Mouse (Mus musculus) ES-Bruce4 (cell line): ENCODE measurements around the gene Krtap4-7.

Experiments used
- CTCF ChIP-seq: IDR thresholded peaks from one replicate; pipeline ENCODE4 v1.8.1; 2011; ENCODE audit warnings: low read depth, low read length
- POLR2A ChIP-seq: IDR thresholded peaks from one replicate; pipeline ENCODE4 v1.8.1; 2011; ENCODE audit warnings: low read length; ENCODE audit not compliant: insufficient read depth

- no peak for TF ChIP-seq POLR2A
- TF ChIP-seq CTCF, result no peak
Measured at GRCm38 (mm10) chr11:99644351-99644750, 462 bp upstream of the Krtap4-7 start.
